Mouse (Mus musculus) left cerebral cortex, adult 18-20 months (tissue): ENCODE measurements around the gene Cdh24. TPM values are rescaled to one million over a fixed set of nuclear protein-coding genes. Genes with fewer than 3 reads are reported as not detected.
A peak's percentile ranks its signal among the peaks of the same experiment; 100 is the strongest.

Source experiments
- DNase-seq, 2 experiments: peaks; one replicate each; pipeline ENCODE4 v3.0.0; 2021 to 2022; ENCODE audit warnings: low spot score in 2 of 2, mixed read lengths in 1 of 2
- long read RNA-seq, 2 experiments: library from polyadenylated mRNA; stranded (forward); transcript quantifications; one replicate each; pipeline ENCODE4 v2.0.0; 2021
- total RNA-seq, 2 experiments: library from RNA; stranded (reverse); gene quantifications; 2 replicates each; pipeline ENCODE4 v1.2.3; 2021

Gene Cdh24
- 1 to 10 TPM; 8.4 to 9.2 TPM for total RNA-seq
- long read RNA-seq, experiment 1, partial matches to known transcripts = 0 of 1 reads
- long read RNA-seq, experiment 1, other reads (novel, unspliced or antisense) = 1 of 1 reads
- long read RNA-seq, experiment 2, partial matches to known transcripts = 0 of 1 reads
- long read RNA-seq, experiment 2, other reads (novel, unspliced or antisense) = 1 of 1 reads

DNA sequence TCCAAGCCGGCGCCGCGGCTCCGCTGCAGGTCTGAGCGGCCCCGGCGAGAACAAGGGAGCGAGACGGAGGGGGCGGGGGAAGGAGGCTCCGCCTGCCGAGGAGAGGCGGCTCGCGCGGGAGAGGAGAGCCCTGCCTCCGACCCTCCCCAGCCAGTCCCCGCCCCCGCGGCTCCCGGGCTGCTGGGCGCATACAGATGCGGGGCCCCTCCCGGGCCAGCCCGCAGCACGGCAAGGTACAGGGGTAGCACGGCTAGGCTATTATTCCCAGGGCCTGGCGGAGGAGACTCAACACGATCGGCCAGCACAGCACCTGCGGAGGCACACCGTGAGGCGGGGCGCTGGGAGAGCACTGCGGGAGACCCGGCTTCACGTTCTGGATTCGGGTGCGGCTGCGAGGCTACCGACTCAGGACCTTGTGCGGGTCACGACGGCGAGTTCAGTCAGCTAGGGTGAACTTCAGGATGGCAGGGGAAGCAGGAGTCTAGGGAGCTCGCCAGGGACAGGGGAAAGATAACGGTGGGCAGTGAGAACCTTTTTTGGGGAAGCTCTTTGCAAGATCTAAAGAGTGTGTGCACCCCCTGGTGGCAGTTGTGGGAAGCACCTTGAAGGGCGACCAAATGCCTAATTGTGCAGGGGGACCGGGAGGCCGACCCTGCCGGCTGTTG, at the start of gene Cdh24:
Gene Cdh24 (minus strand): TSS at position 60 of the 665 bp plus-strand sequence.
- DNase-seq = peak; percentile 91 to 92

DNA sequence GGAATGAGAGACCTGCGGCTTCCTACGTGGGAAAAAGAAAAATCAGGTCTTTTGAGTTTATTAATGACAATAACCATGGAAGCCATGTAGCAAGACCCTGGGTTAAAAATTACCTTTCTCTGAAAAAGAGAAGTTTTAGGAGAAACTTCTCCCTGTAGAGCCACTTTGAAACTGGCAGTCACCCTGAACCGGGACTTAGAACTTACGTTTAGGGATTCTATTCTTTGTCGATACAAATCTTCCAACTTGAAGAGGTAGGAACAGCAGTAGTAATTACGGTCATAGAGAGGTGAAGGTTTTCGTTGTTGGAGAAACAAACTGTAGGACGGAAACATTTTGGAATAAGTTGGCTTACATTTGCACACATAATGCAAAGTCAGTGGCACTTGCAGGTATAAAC, 46.1 kb upstream of the Cdh24 start:
- no peak for DNase-seq

- DNase-seq = peak; percentile 100
Measured at GRCm38 (mm10) chr14:54686522-54687143, 45.5 kb upstream of the Cdh24 start, which contains the start of gene Acin1. Gene Acin1 (minus strand): TSS chr14:54686931.

DNA sequence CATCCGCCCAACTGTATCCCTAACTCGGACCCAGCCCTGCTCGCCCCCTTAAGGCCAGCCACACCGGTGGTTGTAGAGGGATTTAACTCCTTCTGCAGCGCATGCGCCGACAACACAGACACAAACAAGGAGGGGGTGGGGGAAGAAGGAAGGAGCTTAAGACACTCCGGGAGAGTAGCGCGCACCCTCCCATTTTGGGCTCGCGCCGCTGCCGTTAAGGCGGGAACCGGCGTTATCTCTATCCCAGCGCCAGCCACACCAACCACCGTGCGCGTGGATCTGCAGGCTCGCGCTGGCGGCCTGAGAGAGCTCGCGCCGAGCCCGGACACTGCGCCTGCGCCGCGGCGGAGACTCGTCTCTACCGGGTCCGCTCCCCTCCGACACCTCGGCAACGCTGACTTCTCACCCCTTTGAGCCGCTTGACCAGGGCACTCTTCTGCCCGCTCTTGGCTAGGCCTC, 44.9 kb upstream of the Cdh24 start, which contains the start of gene 1700123O20Rik:
Gene 1700123O20Rik (plus strand): TSS at position 154 of the 459 bp plus-strand sequence.
- DNase-seq = peak in 1 of 2 experiments; percentile 67

- DNase-seq = no peak
Measured at GRCm38 (mm10) chr14:54685471-54685870, 44.3 kb upstream of the Cdh24 start.

DNA sequence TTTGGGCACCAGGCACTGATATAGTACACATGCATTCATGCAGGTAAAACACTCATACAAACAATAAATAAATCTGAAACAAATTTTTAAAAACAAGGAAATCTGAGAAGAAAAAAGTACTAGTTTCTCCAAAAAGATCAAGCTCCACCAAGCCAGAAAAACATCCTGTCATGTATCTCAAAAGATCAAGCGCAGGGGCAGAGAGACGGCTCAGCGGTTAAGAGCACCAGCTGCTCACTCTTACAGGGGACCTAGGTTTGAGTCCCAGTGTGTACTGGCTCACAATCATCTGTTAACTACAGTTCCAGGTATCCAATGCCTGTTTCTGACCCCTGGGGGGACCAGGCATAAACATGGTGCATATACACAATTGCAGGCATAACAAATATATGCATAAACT, 41.2 kb upstream of the Cdh24 start:
- DNase-seq = no peak

GRCm38 (mm10) chr14:54678657-54679304, 37.6 kb upstream of the Cdh24 start:
- DNase-seq = no peak

DNA sequence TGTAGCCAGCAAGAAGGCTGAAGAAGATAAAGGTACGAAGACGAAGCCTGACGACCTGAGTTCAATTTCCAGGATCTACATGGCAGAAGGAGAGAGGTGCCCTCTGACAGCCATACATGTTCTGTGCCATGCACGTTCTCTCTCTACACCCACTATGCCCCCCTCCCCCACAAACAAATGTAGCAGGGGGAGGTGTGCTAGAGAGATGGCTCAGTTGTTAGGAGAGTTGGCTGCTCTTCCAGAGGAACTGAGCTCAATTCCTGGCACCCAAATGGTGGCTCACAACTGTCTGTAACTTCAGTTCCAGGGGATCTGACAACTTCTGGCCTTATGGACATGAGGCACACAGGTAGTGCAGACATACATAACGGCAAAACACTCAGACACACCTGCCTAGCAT, 35.1 kb upstream of the Cdh24 start:
- no peak for DNase-seq

GRCm38 (mm10) chr14:54674317-54674716, 33.2 kb upstream of the Cdh24 start:
- DNase-seq = no peak

DNA sequence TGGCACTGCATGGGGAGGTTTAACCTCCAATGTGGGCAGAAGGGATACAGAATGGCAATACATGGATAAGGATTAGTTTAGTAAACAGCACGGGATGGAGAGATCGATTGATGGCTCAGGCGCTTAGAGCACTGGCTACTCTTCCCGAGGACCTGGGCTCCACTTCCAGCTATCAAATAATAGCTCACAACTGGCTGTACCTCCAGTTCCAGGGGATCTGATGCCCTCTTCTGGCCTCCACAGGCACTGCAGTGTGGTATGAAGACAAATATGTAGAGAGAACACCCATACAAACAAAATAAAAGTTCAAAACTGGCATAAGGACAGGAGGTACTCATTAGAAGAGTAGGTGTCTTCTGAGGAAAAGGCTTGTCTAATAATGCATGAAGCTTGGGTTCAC, 28.2 kb upstream of the Cdh24 start:
- DNase-seq = peak; percentile 49 to 63

- DNase-seq = peak; percentile 59 to 77
Measured at GRCm38 (mm10) chr14:54664477-54665222, 23.5 kb upstream of the Cdh24 start.

DNA sequence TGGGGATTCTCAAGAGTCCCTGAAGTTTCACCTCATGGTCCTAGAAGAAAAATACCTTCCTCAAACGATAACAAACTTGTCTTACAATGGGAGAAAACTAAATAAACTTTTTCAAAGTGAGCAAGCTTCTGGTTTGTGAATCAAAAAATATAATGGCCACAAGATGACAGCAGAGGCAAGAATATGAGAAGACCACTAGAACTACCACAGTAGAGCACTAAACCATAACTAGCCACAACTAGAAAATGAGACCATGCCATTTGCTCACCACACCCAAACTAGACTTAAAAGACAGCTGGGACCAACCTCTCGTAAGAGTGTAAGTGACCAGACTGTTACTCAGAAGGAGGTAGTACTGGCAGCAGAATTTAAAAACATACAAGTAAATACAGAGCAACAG, 18.8 kb upstream of the Cdh24 start:
- DNase-seq = no peak

GRCm38 (mm10) chr14:54653496-54653895, 12.3 kb upstream of the Cdh24 start:
- peak; percentile 77 to 85 for DNase-seq

GRCm38 (mm10) chr14:54652787-54653186, 11.6 kb upstream of the Cdh24 start:
- DNase-seq = no peak

GRCm38 (mm10) chr14:54651556-54651955, 10.4 kb upstream of the Cdh24 start:
- DNase-seq = no peak

DNA sequence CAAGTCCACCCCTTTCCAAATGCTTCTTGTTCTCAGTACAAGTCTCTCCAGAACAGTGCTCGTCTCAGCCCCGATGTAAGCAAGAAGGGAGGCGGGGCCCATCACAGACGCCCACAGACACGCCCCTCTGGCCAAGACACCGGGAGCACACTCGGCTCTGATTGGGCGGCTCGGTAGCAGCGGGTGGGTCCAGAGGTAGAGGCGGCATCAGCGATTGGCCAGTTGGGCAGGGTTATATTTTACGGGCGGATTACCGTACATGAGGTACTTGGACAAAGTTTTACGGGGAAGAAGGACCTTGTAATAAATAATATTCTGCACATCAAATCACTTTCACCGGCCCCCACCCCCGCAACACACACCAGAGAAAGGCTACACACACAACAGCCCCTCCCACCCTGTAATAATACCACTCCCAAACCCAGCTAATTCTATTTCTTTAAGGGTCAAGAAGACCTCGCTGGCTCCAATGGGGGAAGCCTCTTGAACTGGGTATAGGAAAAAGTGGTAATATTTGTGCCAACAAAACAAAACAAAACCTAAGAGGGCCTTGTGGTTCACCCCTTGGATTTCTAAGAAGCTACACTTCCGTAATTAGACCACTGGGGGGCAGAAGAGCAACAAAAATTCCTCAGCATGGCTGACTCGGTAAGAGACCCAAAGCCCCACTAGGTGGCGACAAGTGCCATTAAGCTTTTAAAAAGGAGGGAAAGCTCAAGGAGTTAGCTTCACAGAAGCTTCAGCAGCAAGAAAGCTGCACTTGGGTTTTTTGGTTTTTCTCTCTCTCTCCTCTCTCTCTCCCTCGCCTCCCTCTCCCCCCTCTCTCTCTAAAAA, 9.7 kb upstream of the Cdh24 start:
- DNase-seq = peak; percentile 81 to 88

GRCm38 (mm10) chr14:54647900-54648299, 6.7 kb upstream of the Cdh24 start:
- no peak for DNase-seq

DNA sequence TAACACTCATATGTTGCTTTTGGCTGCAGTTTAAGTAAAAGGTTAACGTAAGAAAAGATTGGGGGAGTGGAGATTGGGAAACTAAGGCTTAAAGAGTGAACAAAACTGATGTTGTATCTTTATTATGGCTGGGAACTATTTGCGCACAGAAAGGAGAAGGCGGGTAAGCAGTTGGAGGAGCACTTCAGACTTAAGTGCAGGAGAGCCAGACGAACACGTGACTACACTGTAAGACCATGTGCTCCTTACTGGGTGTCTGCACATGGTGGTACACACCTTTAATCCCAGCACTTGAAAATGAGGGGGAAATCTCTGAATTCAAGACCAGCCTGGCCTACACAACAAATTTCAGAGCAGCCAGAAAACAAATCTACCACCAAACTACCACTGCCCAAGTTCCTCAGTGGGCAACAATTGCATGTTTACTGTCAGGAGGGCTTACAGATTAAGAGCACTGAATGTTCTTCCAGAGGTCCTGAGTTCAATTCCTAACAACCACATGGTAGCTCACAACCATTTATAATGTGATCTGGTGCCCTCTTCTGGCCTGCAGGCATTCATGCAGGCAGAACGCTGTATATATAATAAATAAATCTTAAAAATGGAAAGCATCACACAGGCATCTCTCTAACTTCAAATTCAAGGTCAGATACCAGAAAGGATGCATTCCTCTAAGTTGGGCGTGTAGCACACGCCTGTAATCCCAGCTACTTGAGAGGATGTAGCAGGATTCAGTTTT, 5.9 kb upstream of the Cdh24 start:
- no peak for DNase-seq

DNA sequence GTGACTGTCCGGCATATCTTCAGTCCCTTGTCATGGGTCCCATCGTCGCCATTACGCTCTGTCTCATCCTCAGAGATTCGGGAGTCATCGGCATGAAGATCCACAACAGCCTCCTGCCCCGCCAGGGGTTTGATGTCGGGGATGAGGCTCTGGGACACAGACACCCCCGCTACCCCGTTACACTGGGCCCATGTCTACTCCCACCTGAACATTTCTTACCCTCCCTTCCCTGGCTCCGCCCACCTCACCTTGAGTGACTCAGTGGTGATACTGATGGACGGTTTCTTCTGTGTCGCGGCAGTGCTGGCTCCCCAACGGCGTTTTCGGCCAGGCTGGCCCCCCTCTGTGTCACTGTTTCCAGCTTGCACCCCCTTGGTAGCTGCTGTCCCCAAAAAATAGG, 5.3 kb upstream of the Cdh24 start:
- no peak for DNase-seq
